Mouse (Mus musculus): ENCODE measurements around the gene Aldh16a1.
A peak's percentile ranks its signal among the peaks of the same experiment; 100 is the strongest.

The Aldh16a1 gene

GRCm38 (mm10) chr7:45154096-45154992 is at the start of gene Aldh16a1, which contains the start of gene Pih1d1:
Aldh16a1 (minus strand) TSS chr7:45154584.
Pih1d1 (plus strand) TSS chr7:45154303.
- ATAC-seq (ENCODE audit: insufficient number of reproducible peaks, low FRiP score, low TSS enrichment): peak; percentile 84

- no peak for ATAC-seq (ENCODE audit: insufficient number of reproducible peaks, low FRiP score, low TSS enrichment)
Observed at GRCm38 (mm10) chr7:45202654-45203053, 48.3 kb upstream of the Aldh16a1 start.

DNA sequence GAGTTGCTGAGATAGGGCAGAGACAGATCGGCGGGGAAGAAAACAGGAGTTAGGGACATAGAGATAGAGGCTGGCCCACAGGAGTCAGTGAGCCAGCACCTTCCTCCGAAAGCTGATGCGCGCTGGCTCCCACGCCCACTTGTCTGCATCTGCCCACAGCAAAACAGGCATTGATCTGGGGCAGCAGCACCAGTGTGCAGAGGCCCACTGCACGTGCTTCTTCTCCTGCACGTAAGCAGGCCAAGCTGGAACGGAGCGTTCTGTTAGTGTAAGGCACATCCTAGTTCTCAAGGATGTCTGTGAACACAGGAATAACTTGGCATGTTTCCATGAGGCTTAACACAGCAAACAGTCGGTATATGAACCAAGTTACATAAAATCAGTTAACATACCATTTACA is 44.6 kb upstream of the Aldh16a1 start:
- no peak for ATAC-seq (ENCODE audit: insufficient number of reproducible peaks, low FRiP score, low TSS enrichment)

DNA sequence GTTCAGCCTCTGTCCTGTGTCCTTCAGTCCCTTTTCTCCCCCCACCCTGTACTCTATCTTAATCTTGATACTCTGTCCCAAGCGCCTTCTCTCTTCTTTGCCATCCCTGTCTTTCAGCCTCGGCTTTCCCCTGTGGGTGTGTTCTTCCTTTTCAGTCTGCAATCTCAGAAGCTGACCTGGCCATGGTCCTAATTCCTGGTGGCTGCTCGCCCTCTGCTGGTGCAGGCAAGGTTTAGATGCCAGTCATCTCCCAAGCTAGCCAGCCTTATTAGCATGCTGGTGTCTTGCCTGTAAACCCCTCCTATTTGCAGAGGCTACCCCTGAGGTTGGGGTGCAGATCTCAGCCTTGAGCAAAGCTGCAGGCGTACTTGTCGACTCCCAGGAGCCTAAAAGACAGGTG is 44.1 kb upstream of the Aldh16a1 start:
- peak; percentile 49; the same call in 1 of the 2 replicates for ATAC-seq (ENCODE audit: insufficient number of reproducible peaks, low FRiP score, low TSS enrichment)

- no peak for ATAC-seq (ENCODE audit: insufficient number of reproducible peaks, low FRiP score, low TSS enrichment)
Observed at GRCm38 (mm10) chr7:45196994-45197393, 42.6 kb upstream of the Aldh16a1 start.

- no peak for ATAC-seq (ENCODE audit: insufficient number of reproducible peaks, low FRiP score, low TSS enrichment)
Observed at GRCm38 (mm10) chr7:45196176-45196535, 41.8 kb upstream of the Aldh16a1 start.

- ATAC-seq (ENCODE audit: insufficient number of reproducible peaks, low FRiP score, low TSS enrichment): no peak
Observed at GRCm38 (mm10) chr7:45195341-45196175, 41.2 kb upstream of the Aldh16a1 start.

DNA sequence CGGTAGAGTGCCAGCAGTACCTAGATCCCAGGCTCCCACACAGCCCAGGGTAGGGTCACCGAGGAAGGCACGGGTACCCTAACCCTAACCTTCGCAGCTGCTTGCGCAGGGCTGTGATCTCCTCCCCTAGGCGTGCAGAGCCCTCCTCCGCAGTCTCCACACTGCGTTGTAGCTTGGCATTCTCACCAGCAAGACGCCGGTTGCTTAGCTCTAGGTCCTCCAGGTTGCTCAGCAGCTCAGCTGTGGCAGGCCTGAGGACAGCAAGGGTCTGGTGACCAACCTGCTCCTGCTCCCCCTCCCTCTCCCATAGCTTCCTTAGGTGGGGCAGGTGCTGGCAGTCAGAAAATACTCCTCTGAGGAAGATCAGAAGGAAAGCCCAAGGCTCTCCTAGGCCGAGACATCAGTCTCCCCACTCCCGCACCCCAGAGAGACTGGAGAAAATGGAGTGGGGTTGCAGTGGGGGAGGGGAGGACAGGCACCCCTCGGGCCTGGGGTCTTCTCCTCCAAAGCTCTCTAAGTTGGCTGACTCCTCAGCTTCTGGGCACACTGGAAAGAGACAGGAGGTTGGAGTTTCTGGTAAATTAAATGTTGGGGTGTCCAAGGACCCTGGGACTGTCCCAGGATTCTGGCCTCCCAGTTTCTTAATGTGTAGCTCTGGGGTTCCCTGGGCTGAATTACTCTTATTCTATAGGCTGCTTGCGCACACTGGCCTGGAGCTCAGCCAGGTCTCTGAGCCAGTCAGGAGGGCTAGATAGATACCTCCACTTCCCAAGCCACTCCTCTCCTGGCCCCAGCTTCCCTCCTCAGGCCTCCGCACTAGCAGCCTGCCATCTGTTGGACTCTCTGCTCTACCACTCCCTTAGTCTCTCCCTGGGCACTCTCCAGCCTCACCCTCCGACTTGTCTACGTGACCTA is 39.7 kb upstream of the Aldh16a1 start:
- ATAC-seq (ENCODE audit: insufficient number of reproducible peaks, low FRiP score, low TSS enrichment): peak; percentile 34; the same call in 1 of the 2 replicates

DNA sequence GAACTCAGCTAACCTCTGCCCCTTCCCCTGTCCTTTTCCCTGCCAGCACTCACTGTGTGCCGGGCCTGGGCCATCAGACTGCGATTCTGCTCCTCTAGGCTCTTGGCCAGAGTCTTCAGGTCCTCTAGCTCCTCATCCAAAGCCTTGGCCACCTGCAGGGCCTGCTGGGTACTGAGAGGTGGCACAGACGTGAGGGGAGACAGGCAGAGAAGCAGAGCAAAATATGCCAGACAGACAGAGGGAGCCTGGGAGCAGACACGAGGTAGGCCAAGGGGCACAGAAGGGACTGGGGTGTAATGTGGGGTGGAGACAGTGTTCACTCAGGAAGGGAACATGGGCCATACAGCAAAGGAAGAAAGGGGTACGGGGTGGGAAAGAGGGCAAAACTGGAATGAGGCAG is 39.0 kb upstream of the Aldh16a1 start:
- ATAC-seq (ENCODE audit: insufficient number of reproducible peaks, low FRiP score, low TSS enrichment): no peak

DNA sequence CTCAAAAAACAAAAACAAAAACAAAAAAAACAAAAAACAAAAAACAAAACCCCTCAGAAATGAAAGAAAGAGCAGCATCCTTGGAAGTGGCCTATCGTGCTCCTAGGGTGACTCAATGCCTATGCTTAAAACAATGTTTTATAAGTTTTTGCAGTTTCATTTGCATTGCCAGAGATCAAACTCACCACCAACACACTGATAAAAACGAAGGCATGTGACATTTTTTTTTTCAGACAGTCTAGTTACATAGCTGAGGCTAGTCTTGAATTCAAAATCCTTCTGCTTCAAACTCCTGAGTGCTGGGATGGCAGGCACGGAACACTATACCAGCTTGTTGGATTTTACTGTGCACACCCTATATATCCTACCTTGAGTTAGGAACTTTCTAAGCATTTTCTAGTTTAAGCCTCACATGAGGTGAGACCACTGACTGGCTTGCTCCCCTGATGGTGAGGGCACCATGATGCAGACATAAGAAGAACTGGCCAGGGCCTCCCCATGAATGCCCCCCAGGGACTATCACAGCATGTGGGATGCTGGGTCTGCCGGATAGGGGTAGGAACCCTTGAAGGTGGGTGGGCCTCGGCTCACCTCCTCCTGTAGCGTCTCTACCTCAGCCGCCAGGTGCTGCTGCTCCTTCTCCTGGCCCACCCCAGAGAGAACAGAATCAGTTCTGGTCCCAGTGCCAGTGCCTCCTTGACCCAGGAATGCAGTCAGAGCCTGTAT is 38.4 kb upstream of the Aldh16a1 start:
- ATAC-seq (ENCODE audit: insufficient number of reproducible peaks, low FRiP score, low TSS enrichment): no peak

DNA sequence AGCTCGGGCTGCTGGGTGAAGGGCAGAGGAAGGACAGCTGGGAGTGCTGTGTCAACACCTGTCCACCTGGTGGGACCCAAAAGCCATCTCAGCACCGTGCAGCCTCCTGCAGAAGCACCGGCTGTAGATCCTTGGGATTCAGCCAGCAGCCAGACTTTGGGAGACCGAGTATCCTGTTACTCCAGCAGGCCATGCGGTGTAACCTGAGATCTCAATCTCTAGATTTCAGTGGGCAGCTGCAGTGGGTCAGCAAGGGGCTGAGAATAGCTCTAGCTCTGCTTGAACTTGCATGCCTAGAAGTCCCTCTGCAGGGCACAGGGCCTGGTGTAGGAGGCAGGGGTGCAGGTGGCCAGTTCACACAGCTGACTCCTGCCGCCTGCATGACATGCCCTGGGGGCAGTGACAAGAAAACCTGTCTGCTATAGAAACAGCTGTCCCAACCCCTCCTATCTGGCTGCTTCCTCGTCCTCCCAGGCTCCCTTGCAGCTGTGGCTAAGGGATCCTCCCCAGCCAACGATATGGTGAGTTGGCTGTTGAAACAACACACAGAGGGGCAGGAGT is 37.5 kb upstream of the Aldh16a1 start:
- ATAC-seq (ENCODE audit: insufficient number of reproducible peaks, low FRiP score, low TSS enrichment): peak; percentile 37; the same call in 1 of the 2 replicates

DNA sequence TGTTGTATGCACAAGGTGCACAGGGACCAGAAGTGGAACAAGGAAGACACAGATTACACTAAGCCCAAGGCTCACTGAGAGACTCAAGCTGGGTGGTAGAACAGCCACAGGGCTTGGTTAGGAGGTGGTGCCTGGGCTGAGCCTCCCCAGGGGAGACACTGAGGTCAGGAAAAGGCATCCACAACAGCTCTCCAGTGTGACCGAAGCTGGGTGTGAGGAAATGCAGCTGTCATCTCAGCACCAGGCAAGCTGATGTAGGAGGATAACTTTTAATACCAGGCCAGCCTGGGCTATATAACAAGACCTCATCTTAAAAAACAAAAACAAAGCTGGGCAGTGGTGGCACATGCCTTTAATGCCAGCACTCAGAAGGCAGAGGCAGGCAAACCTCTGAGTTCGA is 36.8 kb upstream of the Aldh16a1 start:
- ATAC-seq (ENCODE audit: insufficient number of reproducible peaks, low FRiP score, low TSS enrichment): no peak

GRCm38 (mm10) chr7:45190186-45190585 is 35.8 kb upstream of the Aldh16a1 start:
- ATAC-seq (ENCODE audit: insufficient number of reproducible peaks, low FRiP score, low TSS enrichment): no peak

DNA sequence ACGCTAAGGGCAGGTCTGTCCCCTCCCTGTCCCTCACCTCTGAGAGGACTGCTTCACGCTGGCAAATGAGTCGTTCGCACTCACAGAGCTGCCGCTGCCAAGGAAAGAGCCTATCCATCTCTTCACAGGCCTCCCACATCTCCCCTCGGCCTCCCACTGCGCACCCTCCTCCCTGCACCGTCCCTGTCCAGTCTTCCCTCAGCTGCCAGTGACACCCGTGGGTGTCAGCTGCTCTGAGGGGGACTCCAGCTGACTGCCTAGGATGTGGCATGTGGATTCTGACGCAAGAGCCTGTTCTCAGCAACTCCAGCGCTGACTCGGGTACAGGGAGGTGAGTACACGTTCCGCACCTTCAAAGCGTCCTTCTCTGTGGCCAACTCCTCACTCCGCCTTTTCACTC is 35.2 kb upstream of the Aldh16a1 start:
- ATAC-seq (ENCODE audit: insufficient number of reproducible peaks, low FRiP score, low TSS enrichment): no peak

GRCm38 (mm10) chr7:45185921-45186320 is 31.5 kb upstream of the Aldh16a1 start:
- no peak for ATAC-seq (ENCODE audit: insufficient number of reproducible peaks, low FRiP score, low TSS enrichment)

- ATAC-seq (ENCODE audit: insufficient number of reproducible peaks, low FRiP score, low TSS enrichment): no peak
Observed at GRCm38 (mm10) chr7:45183672-45184071, 29.3 kb upstream of the Aldh16a1 start.

GRCm38 (mm10) chr7:45182606-45183005 is 28.2 kb upstream of the Aldh16a1 start:
- ATAC-seq (ENCODE audit: insufficient number of reproducible peaks, low FRiP score, low TSS enrichment): 0 out of 2 replicates have a peak, but pooled peaks have one; percentile 2

GRCm38 (mm10) chr7:45182199-45182601 is 27.8 kb upstream of the Aldh16a1 start:
- ATAC-seq (ENCODE audit: insufficient number of reproducible peaks, low FRiP score, low TSS enrichment): peak; percentile 88

GRCm38 (mm10) chr7:45181540-45181939 is 27.2 kb upstream of the Aldh16a1 start:
- no peak for ATAC-seq (ENCODE audit: insufficient number of reproducible peaks, low FRiP score, low TSS enrichment)

Data from cerebellum, adult (tissue).